Mouse (Mus musculus): ENCODE data around the gene Hip1r. TPM values are rescaled to one million over a fixed set of nuclear protein-coding genes. Genes with fewer than 3 reads are reported as not detected.

The Hip1r gene
- total and polyA plus RNA-seq, 2 experiments, result 9.7 to 11.5 TPM

- WGBS, result 17% methylated on average over 12 of the region's 12 CpGs
- H3K27me3 ChIP-seq (ENCODE audit: control insufficient read depth, insufficient read depth, low read length), result no peaks in the 10 kb centered on the region
- peaks cover 53% of the 10 kb centered on the region for H3K79me2 ChIP-seq (ENCODE audit: control insufficient read depth, insufficient read depth, low read length)
- DNase-seq (ENCODE audit: extremely low read depth, low read depth, low spot score), result peak; percentile 63
- no peak overlapping the region for H3K4me3 ChIP-seq (ENCODE audit: insufficient read depth, low read depth, low read length)
- H3K27ac ChIP-seq (replicated peaks; ENCODE audit: insufficient read depth, low read depth, low read length), result no peak overlapping the region; the same call in 1 of the 2 replicates
- H3K9ac ChIP-seq (ENCODE audit: low read depth, low read length), result no peak overlapping the region
- no peaks in the 10 kb centered on the region for H3K36me3 ChIP-seq (ENCODE audit: control insufficient read depth, insufficient read depth, low read length)
- H3K4me1 ChIP-seq (ENCODE audit: control insufficient read depth, insufficient read depth, low read length), result peaks cover 46% of the 10 kb centered on the region
- no peak for TF ChIP-seq CTCF (IDR thresholded peaks at IDR 0.05; ENCODE audit: low read depth, low read length)
- no peak for TF ChIP-seq POLR2A (IDR thresholded peaks at IDR 0.05; ENCODE audit: extremely low read depth, insufficient read depth, low read length)
Measured at GRCm38 (mm10) chr5:124019348-124020216, 46.2 kb downstream of the Hip1r start.

GRCm38 (mm10) chr5:124021148-124021547, 47.7 kb downstream of the Hip1r start:
- WGBS, result 20% methylated on average over 11 of the region's 11 CpGs
- no peak for TF ChIP-seq CTCF (IDR thresholded peaks at IDR 0.05; ENCODE audit: low read depth, low read length)
- TF ChIP-seq POLR2A (IDR thresholded peaks at IDR 0.05; ENCODE audit: extremely low read depth, insufficient read depth, low read length), result no peak
- Histone ChIP-seq H3K27ac (replicated peaks; ENCODE audit: insufficient read depth, low read depth, low read length) (peak overlapping the region; percentile 71), H3K4me1 (ENCODE audit: control insufficient read depth, insufficient read depth, low read length) (peaks cover 52% of the 10 kb centered on the region), H3K36me3 (ENCODE audit: control insufficient read depth, insufficient read depth, low read length) (no peaks in the 10 kb centered on the region), H3K79me2 (ENCODE audit: control insufficient read depth, insufficient read depth, low read length) (peaks cover 53% of the 10 kb centered on the region), H3K9ac (ENCODE audit: low read depth, low read length) (no peak overlapping the region), H3K4me3 (ENCODE audit: insufficient read depth, low read depth, low read length) (no peak overlapping the region), H3K27me3 (ENCODE audit: control insufficient read depth, insufficient read depth, low read length) (no peaks in the 10 kb centered on the region)
- DNase-seq (ENCODE audit: extremely low read depth, low read depth, low spot score), result peak; percentile 92

GRCm38 (mm10) chr5:124021701-124022100, 48.3 kb downstream of the Hip1r start:
- peaks cover 48% of the 10 kb centered on the region for H3K79me2 ChIP-seq (ENCODE audit: control insufficient read depth, insufficient read depth, low read length)
- TF ChIP-seq CTCF (IDR thresholded peaks at IDR 0.05; ENCODE audit: low read depth, low read length), result no peak
- TF ChIP-seq POLR2A (IDR thresholded peaks at IDR 0.05; ENCODE audit: extremely low read depth, insufficient read depth, low read length), result no peak
- H3K36me3 ChIP-seq (ENCODE audit: control insufficient read depth, insufficient read depth, low read length), result no peaks in the 10 kb centered on the region
- peak; percentile 67 for DNase-seq (ENCODE audit: extremely low read depth, low read depth, low spot score)
- H3K27ac ChIP-seq (replicated peaks; ENCODE audit: insufficient read depth, low read depth, low read length), result peak overlapping the region; percentile 4
- H3K4me3 ChIP-seq (ENCODE audit: insufficient read depth, low read depth, low read length), result no peak overlapping the region
- H3K9ac ChIP-seq (ENCODE audit: low read depth, low read length), result no peak overlapping the region
- no peaks in the 10 kb centered on the region for H3K27me3 ChIP-seq (ENCODE audit: control insufficient read depth, insufficient read depth, low read length)
- 66% methylated on average over 11 of the region's 11 CpGs for WGBS
- peaks cover 54% of the 10 kb centered on the region for H3K4me1 ChIP-seq (ENCODE audit: control insufficient read depth, insufficient read depth, low read length)

GRCm38 (mm10) chr5:124022365-124022764, 48.9 kb downstream of the Hip1r start:
- Histone ChIP-seq H3K4me3 (ENCODE audit: insufficient read depth, low read depth, low read length) (no peak overlapping the region), H3K4me1 (ENCODE audit: control insufficient read depth, insufficient read depth, low read length) (peaks cover 55% of the 10 kb centered on the region), H3K27me3 (ENCODE audit: control insufficient read depth, insufficient read depth, low read length) (no peaks in the 10 kb centered on the region), H3K27ac (replicated peaks; ENCODE audit: insufficient read depth, low read depth, low read length) (peak overlapping the region; percentile 4), H3K36me3 (ENCODE audit: control insufficient read depth, insufficient read depth, low read length) (no peaks in the 10 kb centered on the region), H3K9ac (ENCODE audit: low read depth, low read length) (no peak overlapping the region), H3K79me2 (ENCODE audit: control insufficient read depth, insufficient read depth, low read length) (peaks cover 41% of the 10 kb centered on the region)
- DNase-seq (ENCODE audit: extremely low read depth, low read depth, low spot score), result no peak
- 59% methylated on average over 7 of the region's 7 CpGs for WGBS
- TF ChIP-seq CTCF (IDR thresholded peaks at IDR 0.05; ENCODE audit: low read depth, low read length) (no peak), POLR2A (IDR thresholded peaks at IDR 0.05; ENCODE audit: extremely low read depth, insufficient read depth, low read length) (no peak)

GRCm38 (mm10) chr5:124024677-124025076, 51.2 kb downstream of the Hip1r start:
- TF ChIP-seq POLR2A (IDR thresholded peaks at IDR 0.05; ENCODE audit: extremely low read depth, insufficient read depth, low read length) (no peak), CTCF (IDR thresholded peaks at IDR 0.05; ENCODE audit: low read depth, low read length) (no peak)
- H3K4me1 ChIP-seq (ENCODE audit: control insufficient read depth, insufficient read depth, low read length), result peaks cover 58% of the 10 kb centered on the region
- no peak for DNase-seq (ENCODE audit: extremely low read depth, low read depth, low spot score)
- 46% methylated on average over 6 of the region's 6 CpGs for WGBS
- peaks cover 42% of the 10 kb centered on the region; the same call in 1 of the 2 replicates for H3K79me2 ChIP-seq (ENCODE audit: control insufficient read depth, insufficient read depth, low read length)
- H3K9ac ChIP-seq (ENCODE audit: low read depth, low read length), result no peak overlapping the region
- no peaks in the 10 kb centered on the region for H3K27me3 ChIP-seq (ENCODE audit: control insufficient read depth, insufficient read depth, low read length)
- no peaks in the 10 kb centered on the region for H3K36me3 ChIP-seq (ENCODE audit: control insufficient read depth, insufficient read depth, low read length)
- no peak overlapping the region for H3K4me3 ChIP-seq (ENCODE audit: insufficient read depth, low read depth, low read length)
- H3K27ac ChIP-seq (replicated peaks; ENCODE audit: insufficient read depth, low read depth, low read length), result peak overlapping the region; percentile 64

- Histone ChIP-seq H3K27me3 (ENCODE audit: control insufficient read depth, insufficient read depth, low read length) (no peaks in the 10 kb centered on the region), H3K36me3 (ENCODE audit: control insufficient read depth, insufficient read depth, low read length) (no peaks in the 10 kb centered on the region), H3K79me2 (ENCODE audit: control insufficient read depth, insufficient read depth, low read length) (peaks cover 38% of the 10 kb centered on the region; the same call in 1 of the 2 replicates), H3K4me1 (ENCODE audit: control insufficient read depth, insufficient read depth, low read length) (peaks cover 55% of the 10 kb centered on the region), H3K27ac (replicated peaks; ENCODE audit: insufficient read depth, low read depth, low read length) (peak overlapping the region; percentile 64), H3K4me3 (ENCODE audit: insufficient read depth, low read depth, low read length) (no peak overlapping the region), H3K9ac (ENCODE audit: low read depth, low read length) (no peak overlapping the region)
- 13% methylated on average over 9 of the region's 9 CpGs for WGBS
- DNase-seq (ENCODE audit: extremely low read depth, low read depth, low spot score), result peak; percentile 51
- TF ChIP-seq POLR2A (IDR thresholded peaks at IDR 0.05; ENCODE audit: extremely low read depth, insufficient read depth, low read length) (no peak), CTCF (IDR thresholded peaks at IDR 0.05; ENCODE audit: low read depth, low read length) (no peak)
Measured at GRCm38 (mm10) chr5:124025146-124025545, 51.7 kb downstream of the Hip1r start.

All from liver, adult 2 months (tissue).